Mouse (Mus musculus) kidney, adult 11 months (tissue): Measurements from ENCODE around the gene Wnt6.
"Not testable (repeated sequence)": the region's sequence is repeated elsewhere in the genome, so short reads cannot be mapped to it uniquely, and the experiment has no call there.

Experiments used
- DNase-seq: peaks from one replicate; pipeline ENCODE4 v3.0.0; 2022

Wnt6 gene

GRCm38 (mm10) chr1:74807551-74808071 lies 35.9 kb downstream of the Wnt6 start:
- DNase-seq, result no peak

GRCm38 (mm10) chr1:74808078-74808477 lies 36.4 kb downstream of the Wnt6 start:
- peak; percentile 87 for DNase-seq

- DNase-seq, result no peak
These were observed 37.3 kb downstream of the Wnt6 start for GRCm38 (mm10) chr1:74809007-74809406.

- DNase-seq, result no peak
These were observed 43.4 kb downstream of the Wnt6 start for GRCm38 (mm10) chr1:74814931-74815647.

GRCm38 (mm10) chr1:74815965-74816364 lies 44.3 kb downstream of the Wnt6 start:
- not testable (repeated sequence) for DNase-seq

GRCm38 (mm10) chr1:74816612-74817199 lies 45.0 kb downstream of the Wnt6 start:
- DNase-seq, result peak; percentile 88

GRCm38 (mm10) chr1:74817219-74817618 lies 45.5 kb downstream of the Wnt6 start:
- DNase-seq, result no peak

- no peak for DNase-seq
These were observed 46.8 kb downstream of the Wnt6 start for GRCm38 (mm10) chr1:74818509-74818908.

GRCm38 (mm10) chr1:74823598-74823997 lies 51.9 kb downstream of the Wnt6 start:
- not testable (repeated sequence) for DNase-seq

- peak; percentile 26 for DNase-seq
These were observed 53.0 kb downstream of the Wnt6 start for GRCm38 (mm10) chr1:74824518-74825302.

GRCm38 (mm10) chr1:74830061-74830460 lies 58.4 kb downstream of the Wnt6 start:
- no peak for DNase-seq

GRCm38 (mm10) chr1:74833255-74833654 lies 61.6 kb downstream of the Wnt6 start:
- no peak for DNase-seq
